Mouse (Mus musculus) embryonic facial prominence, embryonic 12.5 days (tissue): Measurements from ENCODE around the gene Rras. TPM values are rescaled to one million over a fixed set of nuclear protein-coding genes. Genes with fewer than 3 reads are reported as not detected.

Experiments used
- ATAC-seq: fragments of 200-750 bp; cut with Nextera tagmentation; 2 replicates; pipeline ENCODE4 v1.8.0; 2017; ENCODE audit not compliant: insufficient number of reproducible peaks, insufficient read depth, low FRiP score, low TSS enrichment
- H3K27ac ChIP-seq: fragments of 300-500 bp; sonication (generic); 2 replicates; pipeline ENCODE4 v1.5.1; 2016; ENCODE audit warnings: mild to moderate bottlenecking
- H3K27me3 ChIP-seq: fragments of 300-500 bp; sonication (generic); 2 replicates; pipeline ENCODE4 v1.6.1; 2016; ENCODE audit warnings: mild to moderate bottlenecking, moderate library complexity
- H3K36me3 ChIP-seq: fragments of 300-500 bp; sonication (generic); 2 replicates; pipeline ENCODE4 v1.6.1; 2016; ENCODE audit warnings: mild to moderate bottlenecking
- H3K4me1 ChIP-seq: fragments of 300-500 bp; sonication (generic); 2 replicates; pipeline ENCODE4 v1.6.1; 2016
- H3K4me2 ChIP-seq: fragments of 300-500 bp; sonication (generic); replicated peaks from 2 replicates; pipeline ENCODE4 v1.6.1; 2016; ENCODE audit warnings: mild to moderate bottlenecking, moderate library complexity
- H3K4me3 ChIP-seq: fragments of 300-500 bp; sonication (generic); 2 replicates; pipeline ENCODE4 v1.5.1; 2016; ENCODE audit warnings: mild to moderate bottlenecking
- H3K9ac ChIP-seq: fragments of 300-500 bp; sonication (generic); 2 replicates; pipeline ENCODE4 v1.6.1; 2016; ENCODE audit warnings: mild to moderate bottlenecking, moderate library complexity
- H3K9me3 ChIP-seq: fragments of 300-500 bp; sonication (generic); 2 replicates; pipeline ENCODE4 v1.6.1; 2016; ENCODE audit warnings: mild to moderate bottlenecking, moderate library complexity
- WGBS: fragments of 180-500 bp; shearing (Covaris S2); methylation state at CpG from one replicate; pipeline ENCODE4 v1.1.7; 2016; 5-methylcytosine and 5-hydroxymethylcytosine counted together
- polyA plus RNA-seq: library from polyadenylated mRNA; unstranded; fragments of >200 nt; fragmentation: Nextera tagmentation; extraction: Ambion mirVana; gene quantifications from 2 replicates; pipeline ENCODE4 v1.2.1, GENCODE M21; 2016

Rras gene
- polyA plus RNA-seq: 23.6 and 26.1 TPM in 2 replicates

DNA sequence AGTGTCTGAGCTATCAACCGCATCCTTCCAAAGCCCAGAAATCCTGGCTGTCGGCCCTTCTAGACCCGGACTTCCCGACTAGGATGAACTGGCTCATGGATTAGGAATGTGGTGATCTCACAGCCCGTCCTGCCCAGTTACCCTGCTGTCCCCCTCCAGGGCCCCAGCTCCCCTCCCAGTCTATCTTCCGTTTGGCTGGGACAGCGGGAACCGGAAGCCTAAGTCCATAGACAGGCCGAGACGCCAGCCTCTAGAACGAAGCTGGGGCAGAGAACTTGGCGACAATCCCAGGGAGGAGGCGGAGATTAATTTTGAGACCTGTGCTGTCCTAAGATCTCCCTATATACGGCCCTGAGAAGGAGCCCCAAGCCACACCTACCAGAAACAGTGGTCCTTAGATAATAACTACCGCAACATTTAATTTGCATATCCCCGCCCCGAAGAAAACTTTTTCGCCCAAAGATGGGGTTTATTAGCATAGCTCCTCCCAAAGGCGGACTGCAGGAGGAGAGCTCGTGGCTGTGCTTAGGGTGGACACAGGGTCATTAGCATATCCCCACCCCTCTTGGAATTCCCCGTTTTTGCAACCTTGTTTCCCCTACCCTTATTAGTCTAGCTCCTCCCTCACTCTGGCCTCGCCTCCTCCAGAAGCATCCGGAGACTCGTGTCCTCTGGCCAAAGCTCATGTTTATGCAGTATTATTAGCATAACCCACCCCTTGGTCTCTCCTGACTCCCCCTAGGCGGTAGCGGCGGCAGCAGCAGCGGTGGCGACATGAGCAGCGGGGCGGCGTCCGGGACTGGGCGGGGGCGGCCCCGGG, at the start of gene Rras:
Gene Rras, plus strand, starts transcription at position 720 of the 820 bp plus-strand sequence.
- ATAC-seq: peak; percentile 92
- Histone ChIP-seq H3K4me3 (peak within 1 kb of the TSS; percentile 92), H3K27ac (peak within 1 kb of the TSS; percentile 93), H3K9ac (peak within 1 kb of the TSS; percentile 58), H3K36me3 (peaks cover 12% of the 10 kb centered on the region), H3K27me3 (peaks cover 2% of the 10 kb centered on the region; the same call in 1 of the 2 replicates), H3K4me1 (peaks cover 22% of the 10 kb centered on the region), H3K4me2 (peak within 1 kb of the TSS; percentile 71), H3K9me3 (no peaks in the 10 kb centered on the region)
- under 1% methylated on average over 36 of the region's 36 CpGs for WGBS

GRCm38 (mm10) chr7:44970231-44970691, 47.5 kb upstream of the Rras start:
- Histone ChIP-seq H3K4me2 (peak overlapping the region; percentile 75), H3K9me3 (no peaks in the 10 kb centered on the region), H3K4me1 (peaks cover 21% of the 10 kb centered on the region), H3K9ac (peak overlapping the region; percentile 65), H3K27ac (peak overlapping the region; percentile 89), H3K4me3 (peak overlapping the region; percentile 48), H3K36me3 (peaks cover 24% of the 10 kb centered on the region), H3K27me3 (no peaks in the 10 kb centered on the region)
- under 1% methylated on average over 36 of the region's 36 CpGs for WGBS
- peak; percentile 97 for ATAC-seq

GRCm38 (mm10) chr7:44971142-44971541, 46.6 kb upstream of the Rras start:
- Histone ChIP-seq H3K27me3 (no peaks in the 10 kb centered on the region), H3K4me1 (peaks cover 21% of the 10 kb centered on the region), H3K9ac (peak overlapping the region; percentile 65), H3K36me3 (peaks cover 26% of the 10 kb centered on the region), H3K27ac (peak overlapping the region; percentile 89), H3K4me2 (peak overlapping the region; percentile 75), H3K9me3 (no peaks in the 10 kb centered on the region), H3K4me3 (peak overlapping the region; percentile 48)
- ATAC-seq: no peak
- WGBS: 73% methylated on average over 7 of the region's 7 CpGs

GRCm38 (mm10) chr7:44973415-44974130, 44.2 kb upstream of the Rras start:
- Histone ChIP-seq H3K4me1 (peaks cover 21% of the 10 kb centered on the region), H3K9me3 (no peaks in the 10 kb centered on the region), H3K36me3 (peaks cover 34% of the 10 kb centered on the region), H3K27ac (peak overlapping the region; percentile 92), H3K4me3 (peak overlapping the region; percentile 52), H3K9ac (peak overlapping the region; percentile 57), H3K27me3 (no peaks in the 10 kb centered on the region), H3K4me2 (peak overlapping the region; percentile 77)
- 31% methylated on average over 14 of the region's 14 CpGs for WGBS
- ATAC-seq: no peak

DNA sequence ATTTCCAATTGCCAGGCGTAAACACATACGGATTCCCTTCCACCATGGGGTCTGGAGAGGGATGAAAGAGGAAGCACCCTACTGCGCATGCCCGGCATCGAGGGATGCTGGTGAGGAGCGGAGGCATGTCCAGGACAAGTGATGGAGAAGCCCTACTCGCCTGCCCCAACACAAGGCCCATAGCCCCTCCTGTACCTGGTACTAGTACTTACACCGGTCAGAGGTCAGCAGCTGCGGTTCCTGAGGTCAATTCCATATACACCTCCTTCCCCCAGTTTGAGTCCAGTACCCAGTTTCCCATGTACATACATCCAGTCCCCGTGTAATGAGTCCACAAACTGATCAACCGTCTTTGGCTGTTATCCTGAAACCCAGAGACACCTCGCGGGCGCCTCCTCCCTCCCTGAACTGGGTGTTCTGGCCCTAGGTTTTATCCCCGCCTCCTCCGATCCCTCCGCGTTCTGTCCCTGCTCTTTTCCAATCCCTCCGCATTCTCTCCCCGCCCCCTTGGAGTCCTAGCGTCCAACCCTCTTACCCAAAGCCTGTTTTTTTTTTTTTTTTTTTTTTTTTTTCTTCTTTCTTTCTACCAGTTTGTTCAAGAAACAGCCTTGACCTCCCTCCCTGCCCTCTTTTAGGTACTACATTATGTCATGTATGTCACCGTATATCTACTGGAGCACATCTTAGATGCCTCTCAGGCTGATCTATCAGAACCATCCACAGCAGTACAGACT, 43.2 kb upstream of the Rras start, which contains the start of gene Cpt1c:
Gene Cpt1c, minus strand, starts transcription at position 469 of the 734 bp plus-strand sequence.
- ATAC-seq: no peak
- Histone ChIP-seq H3K36me3 (peaks cover 44% of the 10 kb centered on the region), H3K27ac (peak within 1 kb of the TSS; percentile 92), H3K4me2 (peak within 1 kb of the TSS; percentile 77), H3K4me3 (peak within 1 kb of the TSS; percentile 52), H3K4me1 (peaks cover 21% of the 10 kb centered on the region), H3K27me3 (no peaks in the 10 kb centered on the region), H3K9ac (peak within 1 kb of the TSS; percentile 57), H3K9me3 (no peaks in the 10 kb centered on the region)
- WGBS: under 1% methylated on average over 22 of the region's 22 CpGs

DNA sequence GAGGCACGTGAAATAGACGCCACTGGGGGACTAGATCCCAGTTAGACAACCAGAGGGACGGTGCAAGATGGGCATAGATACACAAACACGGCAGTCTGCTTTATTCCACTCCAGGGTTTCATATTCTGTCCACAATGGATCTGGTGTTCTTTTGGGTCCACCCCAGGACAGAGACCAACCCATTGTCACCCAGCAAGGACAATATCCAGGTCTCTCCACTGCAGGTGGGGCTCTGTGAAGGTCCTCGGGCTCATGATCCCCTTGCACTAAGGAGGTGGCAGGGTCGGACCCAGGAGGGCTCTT, 42.7 kb upstream of the Rras start:
- H3K36me3 ChIP-seq: peaks cover 49% of the 10 kb centered on the region
- WGBS: 20% methylated on average over 6 of the region's 6 CpGs
- ATAC-seq: 0 out of 2 replicates have a peak, but pooled peaks have one; percentile 29
- no peaks in the 10 kb centered on the region for H3K27me3 ChIP-seq
- H3K27ac ChIP-seq: peak overlapping the region; percentile 65
- H3K4me3 ChIP-seq: peak overlapping the region; percentile 52; the same call in 1 of the 2 replicates
- peaks cover 21% of the 10 kb centered on the region for H3K4me1 ChIP-seq
- H3K9ac ChIP-seq: no peak overlapping the region
- H3K4me2 ChIP-seq: peak overlapping the region; percentile 77
- no peaks in the 10 kb centered on the region for H3K9me3 ChIP-seq

DNA sequence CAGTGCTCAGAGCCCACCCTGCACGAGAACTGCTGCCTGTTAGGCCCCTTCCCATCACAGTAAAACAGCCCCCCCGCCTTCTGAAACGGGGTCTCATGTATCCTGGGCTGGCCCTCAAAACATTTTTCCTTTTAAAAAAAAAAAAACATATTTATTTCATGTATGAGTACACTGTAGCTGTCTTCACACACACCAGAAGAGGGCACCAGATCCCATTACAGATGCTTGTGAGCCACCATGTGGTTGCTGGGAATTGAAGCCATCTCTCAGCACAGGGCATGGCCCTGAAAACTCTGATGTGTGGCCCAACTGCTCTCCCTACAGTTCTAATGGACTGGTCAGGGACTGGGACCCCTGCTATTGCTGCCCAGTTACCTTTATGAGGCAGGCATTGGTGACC, 39.5 kb upstream of the Rras start:
- Histone ChIP-seq H3K4me1 (peaks cover 7% of the 10 kb centered on the region), H3K9me3 (no peaks in the 10 kb centered on the region), H3K4me3 (no peak overlapping the region), H3K27ac (no peak overlapping the region), H3K4me2 (no peak overlapping the region), H3K36me3 (peaks cover 77% of the 10 kb centered on the region), H3K27me3 (no peaks in the 10 kb centered on the region), H3K9ac (no peak overlapping the region)
- WGBS: 90% methylated on average over 3 of the region's 3 CpGs
- no peak for ATAC-seq

- H3K27me3 ChIP-seq: no peaks in the 10 kb centered on the region
- 0 out of 2 replicates have a peak overlapping the region, but pooled peaks have one; percentile 4 for H3K9ac ChIP-seq
- no peak overlapping the region for H3K4me2 ChIP-seq
- no peak overlapping the region for H3K27ac ChIP-seq
- peaks cover 18% of the 10 kb centered on the region for H3K4me1 ChIP-seq
- H3K36me3 ChIP-seq: peaks cover 64% of the 10 kb centered on the region
- H3K9me3 ChIP-seq: no peaks in the 10 kb centered on the region
- 95% methylated on average over 8 of the region's 8 CpGs for WGBS
- ATAC-seq: no peak
- no peak overlapping the region for H3K4me3 ChIP-seq
These were observed 36.2 kb upstream of the Rras start for GRCm38 (mm10) chr7:44981539-44981938.

GRCm38 (mm10) chr7:44983085-44983484, 34.7 kb upstream of the Rras start:
- Histone ChIP-seq H3K4me1 (peaks cover 19% of the 10 kb centered on the region), H3K27me3 (no peaks in the 10 kb centered on the region), H3K4me2 (no peak overlapping the region), H3K36me3 (peaks cover 48% of the 10 kb centered on the region), H3K27ac (no peak overlapping the region), H3K9ac (no peak overlapping the region), H3K4me3 (no peak overlapping the region), H3K9me3 (no peaks in the 10 kb centered on the region)
- ATAC-seq: no peak
- 39% methylated on average over 6 of the region's 6 CpGs for WGBS

DNA sequence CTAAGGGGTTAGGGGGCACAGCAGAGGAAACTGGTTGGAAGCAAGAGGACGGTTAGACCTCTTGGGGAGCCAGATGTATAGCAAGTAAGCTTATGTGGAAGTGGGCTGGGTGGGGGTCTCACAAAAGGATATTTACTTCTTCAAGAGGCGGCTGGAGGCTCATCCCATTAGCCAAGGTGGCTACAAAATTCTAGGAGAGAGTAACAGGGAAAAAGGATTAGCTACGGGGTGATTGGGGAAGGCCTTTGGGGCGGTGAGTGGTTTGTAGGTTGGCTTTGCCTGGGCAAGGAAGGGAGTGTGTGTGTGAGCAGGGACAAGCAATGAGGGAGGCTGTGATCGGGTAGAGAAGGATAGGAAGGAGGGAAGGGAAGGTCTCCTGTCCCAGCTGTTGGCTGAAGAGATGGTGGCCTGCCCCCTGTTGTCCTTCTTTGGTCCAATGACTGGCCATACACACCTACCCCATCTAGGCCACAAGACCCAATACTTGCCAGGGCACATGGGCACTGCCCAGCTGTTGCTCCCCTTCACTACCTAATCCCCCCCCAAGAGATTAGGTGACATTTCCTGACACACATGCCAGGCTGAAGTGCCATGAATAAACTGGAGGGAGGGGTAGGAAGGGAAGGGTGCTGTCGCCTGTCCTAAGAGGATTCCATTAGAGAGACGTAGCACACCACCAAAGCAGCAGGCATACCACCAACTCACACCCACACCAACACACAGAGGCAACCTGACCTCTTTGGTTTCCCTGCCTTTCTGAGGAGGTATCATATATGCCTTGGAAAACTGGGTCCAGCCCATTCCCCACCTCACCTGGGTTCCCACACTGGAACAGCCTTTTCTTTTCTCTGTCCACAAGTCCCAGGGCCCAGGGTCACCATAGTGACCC, 33.6 kb upstream of the Rras start:
- Histone ChIP-seq H3K4me2 (peak overlapping the region; percentile 67), H3K9ac (peak overlapping the region; percentile 25; the same call in 1 of the 2 replicates), H3K36me3 (peaks cover 37% of the 10 kb centered on the region), H3K4me3 (0 out of 2 replicates have a peak overlapping the region, but pooled peaks have one; percentile 96), H3K27ac (peak overlapping the region; percentile 48; the same call in 1 of the 2 replicates), H3K9me3 (no peaks in the 10 kb centered on the region), H3K27me3 (no peaks in the 10 kb centered on the region), H3K4me1 (peaks cover 25% of the 10 kb centered on the region)
- WGBS: 80% methylated on average over 7 of the region's 7 CpGs
- no peak for ATAC-seq
